Mouse (Mus musculus) stomach, postnatal 0 days (tissue): ENCODE measurements around the gene Fpr3.

ENCODE experiments used
- CTCF ChIP-seq: IDR thresholded peaks from 2 replicates; pipeline ENCODE4 v1.5.1; 2016; ENCODE audit warnings: antibody characterized with exemption, low read depth, mild to moderate bottlenecking, moderate library complexity
- EP300 ChIP-seq: optimal IDR thresholded peaks from 2 replicates; pipeline ENCODE3; 2016; ENCODE audit warnings: antibody characterized with exemption

- TF ChIP-seq EP300 (no peak), CTCF (no peak)
These were observed 25.3 kb upstream of the Fpr3 start for GRCm38 (mm10) chr17:17862360-17862759.
